Mouse (Mus musculus): Measurements from ENCODE around the gene Kif6.

Gene Kif6

DNA sequence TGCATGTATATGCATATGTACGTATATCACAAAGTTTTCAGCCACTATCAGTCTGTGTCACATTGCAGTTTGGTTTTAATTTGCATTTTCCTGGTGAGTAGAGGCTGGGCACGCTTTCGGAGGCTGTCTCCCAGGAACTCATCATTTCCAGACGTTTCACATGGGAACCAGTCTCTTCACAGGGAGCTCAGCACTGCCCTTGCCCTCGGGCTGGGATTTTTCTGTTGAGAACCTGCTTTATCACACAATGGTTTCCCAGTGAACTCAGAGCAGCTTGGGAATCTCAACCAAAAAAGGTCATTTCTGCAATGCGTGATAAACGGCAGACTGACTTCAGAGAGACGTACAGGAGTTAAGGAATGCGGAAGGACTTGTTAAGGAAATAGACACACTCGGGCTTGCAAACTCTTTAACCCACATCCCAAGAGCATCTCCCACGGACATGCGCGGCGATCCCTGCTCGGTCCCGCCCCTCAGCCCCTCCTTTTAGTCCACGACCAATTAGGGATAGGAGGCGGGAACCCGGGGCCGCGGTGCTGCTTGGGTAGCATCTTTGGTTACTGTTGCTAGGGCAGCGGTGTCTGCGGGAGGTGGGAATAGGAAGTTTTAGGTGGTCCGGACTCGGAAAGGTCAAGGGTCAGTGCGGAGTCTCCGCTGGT, at the start of gene Kif6:
Kif6 (plus strand) TSS at position 560 of the 659 bp plus-strand sequence.
- DNase-seq (ENCODE audit: extremely low read depth, insufficient read length, low spot score): no peak

DNA sequence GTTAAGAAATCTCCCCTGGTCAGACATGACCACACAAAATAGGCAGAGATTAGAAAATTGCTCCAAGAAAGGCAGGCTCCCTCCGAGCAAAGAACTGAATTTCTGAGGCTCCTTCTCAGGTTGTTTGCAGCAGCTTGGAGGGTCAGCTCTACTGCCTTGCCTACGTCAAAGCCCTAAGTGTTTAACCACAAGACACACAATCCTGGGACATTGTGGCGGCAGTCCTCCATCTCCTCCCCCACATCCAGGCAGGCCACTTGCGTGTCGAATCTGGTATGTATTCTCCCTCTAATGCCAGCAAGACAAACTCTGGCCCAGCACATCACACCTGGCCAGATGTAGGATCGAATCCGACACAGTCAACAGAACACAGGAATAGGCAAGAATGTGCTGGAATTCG, 46.2 kb upstream of the Kif6 start:
- DNase-seq (ENCODE audit: extremely low read depth, insufficient read length, low spot score): no peak

DNA sequence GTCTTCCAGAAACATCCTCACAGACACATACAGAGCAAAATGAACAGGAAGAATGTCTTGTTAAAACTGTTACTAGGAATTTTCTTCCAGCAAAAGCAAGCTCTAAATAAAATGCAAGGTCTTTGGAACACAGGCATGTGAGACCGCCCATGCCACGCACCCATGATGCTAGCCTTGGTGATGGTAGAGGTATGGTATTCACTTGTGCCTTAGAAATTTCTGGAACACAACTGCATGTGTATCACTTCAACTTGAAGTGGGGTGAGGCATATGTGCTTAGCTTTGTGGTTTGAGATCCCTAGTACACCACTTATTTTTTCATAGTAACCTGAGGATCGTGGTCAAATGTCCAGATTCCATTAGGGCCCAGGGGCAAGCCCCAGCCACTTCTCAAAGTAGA, 37.6 kb upstream of the Kif6 start:
- DNase-seq (ENCODE audit: extremely low read depth, insufficient read length, low spot score): no peak

DNA sequence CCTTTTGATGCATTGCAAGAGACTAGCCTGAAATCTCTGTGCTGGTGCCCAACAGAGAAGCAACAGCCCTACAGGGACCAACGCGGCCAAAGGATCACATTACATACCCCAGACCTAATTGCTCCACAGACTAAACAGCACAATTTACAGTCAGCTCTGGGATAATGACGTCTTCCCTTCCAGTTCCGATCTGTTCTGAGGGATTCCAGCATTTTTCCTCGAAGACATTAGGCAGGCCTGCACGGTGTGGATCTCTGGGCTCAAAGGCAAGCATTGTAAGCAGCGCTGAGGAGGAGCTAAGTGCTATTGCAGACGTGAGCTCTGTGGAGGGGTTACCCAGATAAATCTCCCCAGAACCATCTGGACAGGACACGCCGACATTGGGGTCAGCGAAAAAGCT, 32.5 kb upstream of the Kif6 start:
- no peak for DNase-seq (ENCODE audit: extremely low read depth, insufficient read length, low spot score)

DNA sequence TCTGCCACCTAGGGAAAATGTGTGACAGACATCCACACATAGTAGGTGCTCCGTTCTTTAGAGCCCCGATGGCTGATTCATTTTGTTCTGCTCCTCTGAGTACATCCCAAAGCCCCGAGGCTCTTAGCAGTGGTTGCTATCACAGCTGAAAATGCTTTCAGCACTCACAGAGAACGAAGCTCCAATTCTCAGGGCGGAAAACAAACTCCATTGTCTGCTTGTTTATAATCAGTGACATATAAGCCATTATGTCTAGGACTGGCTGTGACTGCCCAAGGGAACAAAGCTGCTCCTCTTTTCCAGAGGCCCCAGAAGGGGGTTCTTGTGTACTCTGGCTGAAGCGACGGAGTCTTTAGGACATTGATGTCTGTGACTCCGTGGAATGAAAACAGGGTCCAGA, 24.9 kb upstream of the Kif6 start:
- DNase-seq (ENCODE audit: extremely low read depth, insufficient read length, low spot score): no peak

DNA sequence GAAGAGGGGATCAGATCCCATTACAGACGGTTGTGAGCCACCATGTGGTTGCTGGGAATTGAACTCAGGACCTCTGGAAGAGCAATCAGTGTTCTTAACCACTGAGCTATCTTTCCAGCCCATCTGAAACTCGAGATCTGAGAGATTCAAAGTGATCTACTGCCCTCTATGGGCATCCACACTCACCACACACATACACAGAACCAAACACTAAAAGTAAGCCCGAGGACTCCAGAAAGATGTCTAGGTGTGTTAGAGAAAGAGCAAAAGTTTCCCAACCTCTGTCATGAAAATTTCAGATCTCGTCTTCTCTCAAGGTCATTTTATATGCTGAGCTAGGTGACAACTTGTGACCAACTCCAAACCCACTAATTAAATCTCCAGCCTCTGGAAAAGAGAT, 9.5 kb upstream of the Kif6 start:
- DNase-seq (ENCODE audit: extremely low read depth, insufficient read length, low spot score): no peak

DNA sequence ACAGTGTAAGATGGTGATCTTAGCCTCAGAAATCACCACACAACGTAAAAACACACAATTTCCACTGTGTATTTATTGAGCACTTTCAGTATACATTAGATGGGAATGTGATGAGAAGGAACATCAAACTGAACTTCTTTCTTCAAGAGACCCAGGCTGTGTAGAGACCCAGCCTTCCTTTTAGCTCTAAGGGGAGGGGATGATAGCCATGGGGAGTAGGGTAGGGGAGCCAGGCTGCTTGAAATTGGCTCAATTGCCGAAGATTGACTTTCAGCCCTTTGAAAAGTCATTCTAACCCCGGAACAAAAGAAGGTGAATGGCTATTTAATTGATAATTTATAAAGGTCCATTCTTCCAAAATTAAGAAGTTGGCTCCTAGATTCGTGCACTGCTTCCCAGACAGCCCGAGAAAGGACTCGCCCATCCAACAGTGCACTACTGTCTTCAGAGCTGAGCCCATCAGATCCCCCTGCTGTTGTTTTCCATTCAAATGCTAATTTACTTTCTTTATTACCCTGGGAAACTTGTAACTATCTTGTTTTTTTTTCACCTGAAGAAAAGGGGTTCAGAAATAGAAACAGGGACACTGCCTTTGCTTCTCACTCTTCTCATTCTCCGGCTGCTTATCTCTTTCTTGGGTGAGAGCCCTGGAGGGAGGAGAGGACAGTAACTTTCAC, 7.4 kb upstream of the Kif6 start:
- DNase-seq (ENCODE audit: extremely low read depth, insufficient read length, low spot score): no peak

DNA sequence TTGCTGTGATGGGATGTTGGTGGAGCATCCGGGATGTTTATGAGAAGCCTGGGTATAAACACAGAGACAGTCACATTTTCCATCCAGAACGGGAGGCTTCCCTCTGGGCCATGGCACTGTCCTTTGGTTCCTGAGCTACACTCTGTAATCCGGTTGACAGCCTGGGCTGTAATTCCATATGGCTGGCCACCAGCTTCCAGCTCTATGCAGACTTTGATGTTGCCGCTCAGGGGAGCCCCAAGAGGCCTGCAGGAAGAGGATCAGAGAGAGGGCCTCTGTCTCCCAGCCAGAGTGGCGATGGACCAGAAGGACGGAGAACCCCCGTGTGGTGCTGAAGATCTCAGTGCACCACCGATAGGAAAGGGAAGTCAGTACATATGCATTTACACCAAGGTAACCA, 4.6 kb upstream of the Kif6 start:
- no peak for DNase-seq (ENCODE audit: extremely low read depth, insufficient read length, low spot score)

DNA sequence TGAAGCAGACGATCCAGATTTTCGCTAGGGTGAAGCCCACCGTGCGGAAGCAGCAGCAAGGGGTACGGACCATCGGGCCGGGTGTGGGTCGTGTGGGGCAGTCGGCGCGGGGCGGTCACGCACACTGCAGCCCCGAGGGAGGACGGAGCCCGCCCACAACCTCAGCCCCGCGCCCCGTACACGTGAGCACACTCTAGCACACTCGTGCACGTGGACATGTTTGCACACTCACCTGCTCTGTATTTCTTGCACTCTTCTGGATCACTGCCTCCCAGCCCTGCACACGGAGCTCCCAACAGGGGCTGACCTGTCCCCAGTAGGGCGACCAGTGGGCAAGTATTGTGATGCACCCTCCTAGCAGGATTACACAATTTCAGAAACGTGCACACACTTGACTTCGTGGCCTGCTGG, 310 bp downstream of the Kif6 start:
- DNase-seq (ENCODE audit: extremely low read depth, insufficient read length, low spot score): no peak

DNA sequence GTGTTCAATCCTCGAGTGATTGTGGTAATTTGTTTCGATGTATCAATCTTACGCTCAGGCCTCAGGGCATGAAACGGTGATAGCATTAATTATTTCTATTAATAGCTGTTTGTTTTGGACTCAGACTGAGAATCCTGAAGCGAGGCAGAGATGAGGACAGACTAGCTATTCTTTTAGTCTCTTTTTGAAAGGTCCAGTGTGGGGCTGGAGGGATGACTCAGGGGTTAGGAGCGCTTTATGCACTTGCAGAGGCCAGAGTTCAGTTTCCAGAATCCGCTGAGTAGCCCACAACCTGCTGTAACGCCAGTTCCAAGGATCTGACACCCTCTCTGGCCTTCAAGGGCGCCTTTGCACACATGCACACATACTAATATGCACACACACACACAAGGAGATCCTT, 9.6 kb downstream of the Kif6 start:
- DNase-seq (ENCODE audit: extremely low read depth, insufficient read length, low spot score): peak; percentile 77

DNA sequence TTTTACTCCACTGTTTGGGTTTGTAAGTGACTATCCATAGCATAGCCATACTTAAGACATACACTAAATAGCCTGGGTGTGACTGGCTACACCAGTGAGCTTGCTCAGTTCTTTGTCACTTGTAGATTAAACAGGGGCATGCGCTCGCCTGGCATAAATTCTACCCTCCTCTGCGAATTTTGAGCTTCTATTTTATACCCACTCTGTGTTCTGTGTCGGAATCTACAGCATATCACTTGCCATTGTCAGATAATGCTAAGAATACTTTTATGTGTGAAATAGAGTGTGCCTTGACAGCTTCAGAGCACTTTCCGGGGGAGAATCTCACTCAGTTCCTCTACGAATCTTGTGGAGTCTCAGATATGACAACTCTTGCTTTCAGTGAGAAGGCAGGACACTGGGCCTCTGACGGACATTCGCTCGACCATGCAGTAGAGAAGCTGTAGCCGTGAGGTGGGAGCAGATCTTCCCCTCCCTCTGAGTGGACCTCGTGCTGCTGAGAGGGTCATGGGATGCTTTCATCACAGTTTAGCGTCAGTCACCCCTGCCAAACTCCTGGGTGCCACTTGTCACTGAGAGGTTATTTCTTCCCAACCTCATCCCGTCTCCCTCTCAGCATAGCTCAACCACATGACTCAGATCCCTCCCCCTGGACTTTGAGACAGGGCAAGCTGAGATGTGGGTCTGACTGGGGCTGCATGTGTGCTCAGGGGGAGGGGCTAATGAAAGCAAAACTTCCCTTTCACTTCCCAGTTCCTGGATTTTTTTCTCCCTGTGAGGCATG, 12.3 kb downstream of the Kif6 start:
- peak; percentile 49 for DNase-seq (ENCODE audit: extremely low read depth, insufficient read length, low spot score)

DNA sequence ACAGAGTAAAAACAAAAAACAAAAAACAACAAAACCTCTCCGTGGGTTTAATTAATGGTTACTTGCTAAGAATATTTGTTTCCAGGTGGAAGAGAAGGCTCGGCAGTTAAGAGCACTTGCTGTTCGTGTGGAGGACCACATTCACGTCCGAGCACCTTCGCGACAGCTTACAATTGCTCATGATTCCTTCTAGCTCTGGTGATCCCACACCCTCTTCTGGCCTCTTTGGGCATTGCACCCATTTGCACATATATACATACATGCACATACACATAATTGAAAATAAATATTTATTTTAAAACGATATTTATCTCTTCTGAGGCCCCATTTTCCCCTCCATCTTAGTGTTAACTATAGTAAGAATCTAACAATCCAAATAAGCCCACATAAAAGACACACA, 13.9 kb downstream of the Kif6 start:
- no peak for DNase-seq (ENCODE audit: extremely low read depth, insufficient read length, low spot score)

DNA sequence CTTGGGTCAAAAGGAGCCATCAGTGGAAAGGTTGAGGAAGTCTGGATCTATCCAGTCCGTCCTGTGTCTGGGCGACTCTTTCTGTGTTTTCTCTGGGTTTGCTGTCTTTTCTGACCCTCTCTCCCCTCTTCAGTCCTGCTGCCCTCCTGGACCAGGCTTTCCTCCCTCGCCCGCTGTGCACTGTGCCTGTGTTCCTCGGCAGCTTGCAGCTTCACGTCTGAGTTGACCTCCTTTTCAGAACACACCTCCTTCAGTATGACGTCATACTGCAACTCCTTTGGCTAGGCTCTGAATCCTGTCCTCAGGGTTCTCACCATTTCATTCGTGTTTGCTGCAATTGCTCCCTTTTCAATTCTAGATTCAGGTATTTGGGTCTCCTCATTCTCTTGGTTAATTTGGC, 18.1 kb downstream of the Kif6 start:
- DNase-seq (ENCODE audit: extremely low read depth, insufficient read length, low spot score): no peak

DNA sequence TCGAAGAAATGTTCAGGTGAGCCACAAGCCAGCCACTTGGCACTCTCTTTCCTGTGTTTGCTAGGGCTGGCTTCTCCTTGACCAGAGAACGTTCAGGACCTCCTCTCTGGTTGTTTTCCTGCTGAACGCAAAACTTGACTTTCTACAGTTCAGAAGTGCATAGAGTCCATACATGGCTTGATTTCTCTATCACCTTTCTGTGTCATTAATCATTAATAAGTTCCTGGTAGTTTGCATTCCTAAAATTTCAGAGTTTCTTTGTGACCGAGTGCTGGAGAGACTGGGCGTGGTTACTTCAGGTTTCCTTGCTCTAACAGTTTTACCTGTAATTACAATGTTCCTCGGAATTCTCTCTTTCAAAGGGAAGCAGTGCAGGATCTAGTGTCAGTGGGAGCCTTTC, 27.0 kb downstream of the Kif6 start:
- DNase-seq (ENCODE audit: extremely low read depth, insufficient read length, low spot score): no peak

DNA sequence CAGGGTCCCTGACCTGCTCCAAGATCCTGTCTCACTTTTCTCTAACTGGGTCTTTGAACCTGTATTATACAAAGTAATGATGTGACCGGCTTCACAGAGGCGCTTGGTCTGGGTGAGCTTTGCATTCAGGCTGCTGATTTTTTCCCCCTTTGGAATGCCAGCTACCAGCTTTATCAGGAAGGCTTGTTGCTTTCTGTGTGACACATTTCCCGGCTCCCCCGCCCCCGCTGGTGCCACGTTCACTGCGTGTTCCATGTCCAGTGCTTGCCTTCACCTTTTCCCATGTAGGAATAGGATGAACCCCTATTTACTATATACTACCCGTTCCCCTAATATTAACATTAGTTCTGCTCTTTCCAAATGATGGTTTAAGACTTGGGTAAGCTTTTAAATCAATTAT, 27.4 kb downstream of the Kif6 start:
- DNase-seq (ENCODE audit: extremely low read depth, insufficient read length, low spot score): no peak

DNA sequence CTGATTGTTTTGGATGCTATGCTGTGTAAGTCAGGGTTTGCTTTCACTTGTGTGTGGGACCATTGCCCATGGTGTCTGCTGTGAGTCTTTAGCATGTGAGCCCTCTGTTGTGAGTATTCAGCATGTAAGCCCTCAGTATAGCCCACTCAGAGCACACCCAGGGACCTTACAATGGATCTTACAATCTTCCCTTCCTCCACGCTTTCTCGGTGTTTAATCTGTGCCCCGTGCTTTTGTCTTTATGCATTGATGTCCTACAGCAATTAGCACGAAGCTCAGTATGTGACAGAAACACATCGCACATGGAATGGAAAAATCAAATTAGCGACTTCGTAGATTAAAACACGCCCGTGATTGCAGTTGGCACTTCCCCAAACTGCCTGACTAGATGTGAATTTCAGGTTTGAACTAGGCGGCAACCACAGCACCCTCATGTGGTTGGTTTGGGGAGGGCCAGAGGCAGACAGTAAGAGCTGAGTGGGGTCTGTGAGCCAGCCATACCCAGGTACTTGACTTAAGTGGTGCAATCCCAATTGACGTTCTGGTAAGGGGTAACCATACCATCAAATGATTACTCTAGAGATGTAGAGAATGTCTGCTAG, 28.1 kb downstream of the Kif6 start:
- no peak for DNase-seq (ENCODE audit: extremely low read depth, insufficient read length, low spot score)

DNA sequence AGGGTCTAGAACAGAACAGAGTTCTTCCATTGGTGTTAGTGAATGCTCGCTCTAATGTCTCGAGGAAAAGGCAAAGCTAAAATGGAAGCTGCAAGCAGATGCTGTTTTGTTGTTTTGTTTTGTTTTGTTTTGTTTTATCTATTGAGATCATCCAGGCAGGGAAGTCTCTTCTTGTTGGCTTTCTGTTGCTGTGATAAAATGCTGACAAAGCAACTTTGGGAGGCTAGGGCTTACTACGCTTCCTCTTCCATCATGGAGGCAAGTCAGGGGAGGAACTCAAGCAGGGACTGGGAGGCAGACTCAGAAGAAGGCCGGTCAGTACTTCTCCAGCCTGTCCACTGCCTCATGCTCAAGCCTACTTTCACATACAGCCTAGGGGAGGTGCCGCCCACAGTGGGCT, 31.3 kb downstream of the Kif6 start:
- DNase-seq (ENCODE audit: extremely low read depth, insufficient read length, low spot score): no peak

DNA sequence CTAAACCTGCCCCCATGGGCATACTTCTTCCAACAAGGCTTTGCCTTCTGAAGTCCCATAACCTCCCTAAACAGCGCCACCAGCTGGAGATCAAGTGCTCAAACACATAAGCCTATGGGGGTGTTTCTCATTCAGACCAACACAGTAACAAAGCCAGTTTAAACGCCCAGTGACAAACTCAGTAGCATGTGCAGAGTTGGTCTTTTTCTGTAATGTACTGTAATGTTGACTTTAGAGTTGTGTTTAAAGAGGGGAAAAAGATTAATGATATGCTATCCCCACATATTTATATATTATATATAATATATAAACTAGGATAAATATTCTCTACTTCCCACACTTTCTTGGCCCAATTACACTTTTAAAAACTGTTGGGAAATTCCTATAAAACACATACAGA, 34.0 kb downstream of the Kif6 start:
- no peak for DNase-seq (ENCODE audit: extremely low read depth, insufficient read length, low spot score)

DNA sequence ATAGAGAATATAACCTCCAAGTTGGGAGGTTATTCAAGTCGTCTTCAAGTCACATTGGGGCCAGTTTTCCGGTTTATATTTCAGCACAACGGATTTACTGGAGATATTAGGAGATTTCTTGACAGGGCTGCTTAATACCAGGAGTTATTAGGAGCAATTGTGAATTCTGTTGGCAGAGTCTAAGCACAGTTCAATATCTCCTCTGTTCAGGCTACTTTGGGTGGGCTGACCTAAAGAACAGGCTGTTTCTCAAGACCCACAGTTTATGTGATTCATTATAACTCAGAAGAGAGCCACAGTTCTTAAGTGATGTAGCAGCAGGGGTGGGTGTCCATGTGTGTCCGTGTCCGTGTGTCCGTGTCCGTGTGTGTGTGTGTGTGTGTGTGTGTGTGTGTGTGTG, 34.5 kb downstream of the Kif6 start:
- DNase-seq (ENCODE audit: extremely low read depth, insufficient read length, low spot score): no peak

DNA sequence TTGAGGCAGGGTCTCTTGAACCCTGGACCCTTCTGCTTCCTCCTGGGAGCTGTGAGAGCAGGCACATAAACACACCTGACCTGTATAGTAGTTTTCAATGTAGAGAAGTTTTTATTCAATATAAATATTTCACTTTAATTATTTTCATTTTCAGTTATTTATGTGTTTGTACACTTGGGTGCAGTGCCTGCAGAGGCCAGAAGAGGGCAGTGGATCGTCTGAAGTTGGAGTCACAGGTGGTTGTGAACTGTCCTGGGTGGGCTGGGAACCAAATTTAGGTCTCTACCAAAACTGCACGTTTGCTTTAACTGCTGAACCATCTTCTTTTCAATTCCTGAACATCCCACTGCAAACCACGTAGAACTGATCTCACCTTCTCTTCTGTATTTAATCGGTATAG, 35.4 kb downstream of the Kif6 start:
- no peak for DNase-seq (ENCODE audit: extremely low read depth, insufficient read length, low spot score)

DNA sequence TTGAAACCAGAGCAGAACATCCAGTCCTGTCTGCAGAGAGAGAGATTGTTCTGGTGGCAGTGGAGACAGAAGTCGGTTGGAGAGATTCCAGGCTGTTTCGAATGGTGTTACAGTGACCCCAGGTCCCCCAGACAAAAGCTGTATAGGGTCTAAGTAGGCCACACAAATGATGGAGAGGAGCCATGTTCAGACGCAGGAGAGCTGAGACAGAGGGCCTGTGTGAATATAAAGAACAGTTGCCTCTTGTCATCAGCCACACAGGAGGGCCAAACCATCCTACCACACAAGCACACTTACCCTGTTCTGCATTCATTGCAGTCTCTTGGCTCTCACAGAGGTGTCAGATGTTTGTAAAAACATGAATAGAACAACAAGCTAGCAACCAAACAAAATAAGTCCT, 37.4 kb downstream of the Kif6 start:
- DNase-seq (ENCODE audit: extremely low read depth, insufficient read length, low spot score): no peak

DNA sequence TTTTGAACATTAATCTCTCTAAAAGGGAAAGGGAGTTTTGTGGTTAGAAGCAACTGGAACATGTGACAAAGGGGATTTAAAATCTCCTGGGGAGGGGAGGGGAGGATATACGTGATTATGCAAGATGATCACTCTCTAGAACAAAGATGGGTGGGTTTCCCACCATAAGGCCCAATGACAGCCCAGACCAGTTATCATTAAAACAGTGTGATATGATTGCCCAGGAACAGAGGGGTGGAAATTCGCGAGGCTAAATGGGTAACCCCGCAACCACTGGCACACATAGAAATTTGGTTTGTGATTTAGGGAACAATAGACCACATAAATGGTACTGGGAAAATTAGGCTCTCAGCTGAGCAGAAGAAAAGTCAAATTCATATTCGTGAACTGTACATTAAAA, 37.9 kb downstream of the Kif6 start:
- no peak for DNase-seq (ENCODE audit: extremely low read depth, insufficient read length, low spot score)

Measured in 3134 (cell line).